Mouse (Mus musculus) olfactory bulb, adult 2 months (tissue): ENCODE measurements at regions not wholly inside any gene's neighbourhood (a gene's known extent, or its start where the extent isn't known, plus 50 kb on each side); places are given as distances from the start of the nearest gene placed in this dataset.

Source experiments
- CTCF ChIP-seq: fragments of 200-500 bp; IDR thresholded peaks from 2 replicates; pipeline ENCODE4 v1.5.1; 2012; ENCODE audit warnings: low read depth, mild to moderate bottlenecking, low read length, moderate library complexity; ENCODE audit not compliant: insufficient read depth
- POLR2A ChIP-seq: fragments of 200-500 bp; IDR thresholded peaks from 2 replicates; pipeline ENCODE4 v1.6.1; 2012; ENCODE audit warnings: mild to moderate bottlenecking, low read depth, low read length, moderate library complexity; ENCODE audit not compliant: insufficient read depth

GRCm38 (mm10) chr12:12840661-12841384, 100.9 kb downstream of the Mycn start:
- no peak for TF ChIP-seq CTCF
- no peak for TF ChIP-seq POLR2A
